Mouse (Mus musculus) cerebellum, adult 8-10 months (tissue): ENCODE measurements at regions not wholly inside any gene's neighbourhood (a gene's known extent, or its start where the extent isn't known, plus 50 kb on each side); places are given as distances from the start of the nearest gene placed in this dataset.

ENCODE experiments used
- DNase-seq: peaks from one replicate; pipeline ENCODE4 v3.0.0; 2022

DNA sequence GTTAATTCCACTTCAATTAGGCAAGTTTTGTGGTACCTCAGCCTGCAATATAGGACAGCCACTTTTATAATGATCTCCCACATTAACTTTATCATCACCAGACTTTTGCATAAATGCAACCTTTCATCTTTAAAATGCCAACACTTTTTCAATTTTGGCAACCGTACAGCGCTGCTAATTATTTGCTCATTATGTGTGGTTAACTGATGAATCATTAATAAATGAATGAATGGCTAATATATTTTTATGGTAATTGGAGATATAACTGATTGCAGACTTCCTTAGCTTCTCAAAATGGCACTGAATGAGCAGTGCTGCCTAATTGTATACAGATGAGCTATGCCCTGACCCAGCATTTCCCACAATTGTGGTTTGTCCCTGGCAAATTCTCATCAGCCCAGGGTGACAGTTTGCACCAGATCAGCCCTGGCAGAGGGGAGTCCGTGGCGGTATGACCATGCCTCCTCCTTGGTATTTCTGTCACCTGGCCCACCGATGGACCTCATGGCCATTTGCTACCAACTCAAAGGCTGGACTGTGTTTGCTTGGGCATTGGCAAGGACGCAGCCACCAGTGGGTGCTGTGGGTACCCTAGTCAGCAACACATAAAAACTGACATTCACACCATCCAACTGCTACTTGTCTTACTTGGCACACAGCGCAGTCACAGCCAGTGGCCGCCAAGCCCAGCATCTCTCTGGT lies 173.7 kb upstream of the Lmo4 start:
- no peak for DNase-seq

GRCm38 (mm10) chr3:144377626-144378523 lies 172.9 kb upstream of the Lmo4 start:
- no peak for DNase-seq

- DNase-seq, result no peak
Observed at GRCm38 (mm10) chr3:144376463-144377402, 171.7 kb upstream of the Lmo4 start.

- no peak for DNase-seq
Observed at GRCm38 (mm10) chr3:144375725-144376412, 170.8 kb upstream of the Lmo4 start.

- DNase-seq, result no peak
Observed at GRCm38 (mm10) chr3:144368300-144368699, 163.3 kb upstream of the Lmo4 start.

DNA sequence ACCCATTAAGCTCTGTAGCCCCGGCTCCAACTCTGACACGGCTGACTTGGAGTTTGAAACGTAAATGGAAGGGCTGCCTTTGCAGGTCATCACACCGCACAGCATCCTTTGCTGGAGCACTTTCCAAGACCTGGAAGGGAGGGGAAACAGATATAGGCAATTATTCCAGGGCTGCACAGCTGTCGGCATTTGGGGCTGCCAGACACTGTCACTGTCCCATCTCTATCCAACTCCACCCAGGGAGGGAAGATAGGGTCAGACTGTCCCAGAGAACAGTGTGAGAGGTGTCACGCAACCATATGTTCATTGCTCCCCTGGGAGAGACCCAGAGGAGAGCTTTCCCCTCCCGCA lies 162.7 kb upstream of the Lmo4 start:
- no peak for DNase-seq

DNA sequence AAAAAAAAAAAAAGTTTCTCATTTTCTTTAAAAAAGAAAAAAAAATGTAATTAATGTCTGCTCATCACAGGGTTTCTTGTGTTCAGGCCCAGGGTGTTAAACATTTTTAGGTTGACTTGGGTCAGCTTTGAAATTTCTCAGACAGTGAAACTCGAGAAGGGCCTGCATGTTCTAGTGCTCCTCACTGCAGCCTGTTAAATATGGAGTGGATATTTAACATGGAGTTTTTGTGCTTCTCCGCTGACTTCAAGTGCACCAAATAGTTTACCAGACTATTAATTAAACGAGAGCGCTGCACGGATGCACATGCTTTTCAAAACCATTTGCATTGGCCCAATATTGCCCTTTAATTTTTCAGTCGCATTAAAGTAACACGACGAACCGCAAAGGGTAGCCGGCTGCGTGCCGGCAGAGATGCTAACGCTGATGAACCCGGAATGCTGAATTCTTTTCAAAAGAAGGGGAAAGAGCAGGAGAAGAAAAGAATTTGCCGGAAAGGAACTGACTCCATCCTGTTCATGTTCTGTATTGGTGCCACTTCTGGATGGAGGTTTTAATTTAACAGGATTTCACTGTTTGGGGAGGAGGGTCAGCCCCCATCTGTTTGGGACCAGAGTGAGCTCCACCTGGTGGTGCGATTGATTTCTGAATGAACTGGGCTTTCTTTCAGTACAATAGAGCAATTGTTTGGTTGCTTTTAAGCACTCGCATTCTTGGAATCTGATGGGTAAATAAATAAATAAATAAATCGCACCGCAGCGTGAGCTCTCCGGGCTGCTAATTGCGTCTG lies 162.2 kb upstream of the Lmo4 start:
- DNase-seq, result peak; percentile 11

- DNase-seq, result no peak
Observed at GRCm38 (mm10) chr3:144365894-144366293, 160.9 kb upstream of the Lmo4 start.

- no peak for DNase-seq
Observed at GRCm38 (mm10) chr3:144362472-144362871, 157.5 kb upstream of the Lmo4 start.

DNA sequence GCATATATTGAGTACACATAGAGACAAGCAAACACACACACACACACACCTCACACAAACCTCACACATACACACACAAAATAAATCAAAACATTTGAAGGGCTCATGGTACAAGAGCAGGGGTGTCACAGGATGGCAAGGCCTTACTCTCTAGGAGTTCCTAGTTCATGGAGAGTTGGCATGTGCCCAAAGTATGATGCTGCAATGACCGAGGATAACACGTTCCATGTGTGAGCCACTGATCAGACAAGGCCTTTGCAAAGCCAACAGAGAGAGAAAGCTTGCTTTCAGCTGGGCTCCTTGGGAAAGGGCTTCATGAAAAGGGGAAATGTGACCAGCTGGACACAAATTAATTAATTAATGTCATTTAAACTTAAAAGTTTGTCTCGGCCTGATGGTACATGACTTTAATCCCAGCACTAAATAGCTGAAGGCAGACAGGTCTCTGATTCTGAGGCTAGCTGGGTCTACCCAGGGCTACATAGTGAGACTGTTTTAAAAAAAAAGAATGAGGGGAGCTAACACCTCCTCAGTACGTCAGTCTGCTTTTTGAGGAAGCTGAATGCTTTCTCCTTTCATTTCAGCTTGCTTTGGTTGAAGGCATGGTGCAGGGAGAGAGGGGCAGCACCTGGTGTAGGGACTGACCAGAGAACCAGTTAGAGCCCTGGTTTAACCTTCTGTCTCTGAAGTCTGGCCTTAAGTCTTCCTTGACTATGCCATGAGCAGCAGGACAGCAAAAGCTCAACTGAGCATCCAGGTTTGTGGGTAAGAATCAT lies 156.4 kb upstream of the Lmo4 start:
- DNase-seq, result no peak

DNA sequence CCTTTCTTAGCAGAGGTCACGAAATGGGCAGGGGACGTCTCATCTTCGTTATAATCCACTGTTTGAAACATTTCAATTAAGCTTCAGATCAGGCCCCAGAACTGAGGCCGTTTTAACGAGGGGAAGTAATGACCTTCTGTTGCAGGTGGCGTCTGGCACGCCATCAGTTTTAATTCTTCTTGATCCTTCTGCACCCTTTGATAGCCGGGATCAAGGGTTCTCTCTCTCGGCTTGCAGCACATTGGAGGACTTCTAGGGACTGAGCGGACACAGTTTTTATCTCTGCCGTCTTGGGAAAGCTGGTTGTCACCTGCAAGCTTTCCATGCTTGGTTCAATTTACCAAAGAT lies 151.9 kb upstream of the Lmo4 start:
- no peak for DNase-seq

GRCm38 (mm10) chr3:144356103-144356947 lies 151.3 kb upstream of the Lmo4 start:
- no peak for DNase-seq

DNA sequence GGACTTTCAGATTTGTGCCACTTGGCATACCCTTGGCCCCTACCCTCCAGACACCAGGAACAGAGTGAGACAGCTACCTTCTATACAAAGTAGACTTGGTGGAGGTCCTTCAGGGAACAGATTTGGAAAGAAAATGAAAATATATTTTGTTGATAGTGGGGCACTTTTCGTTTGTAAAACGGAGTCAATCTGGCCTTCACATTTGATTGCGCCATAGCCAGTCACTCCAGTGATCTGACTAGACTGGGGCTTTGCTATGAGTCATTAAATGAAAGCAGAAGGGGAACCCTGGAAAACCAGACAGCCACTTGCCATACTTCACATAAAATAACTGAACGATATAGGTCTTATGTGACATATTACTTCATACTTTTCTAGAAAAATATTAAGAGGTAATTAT lies 147.5 kb upstream of the Lmo4 start:
- DNase-seq, result no peak

DNA sequence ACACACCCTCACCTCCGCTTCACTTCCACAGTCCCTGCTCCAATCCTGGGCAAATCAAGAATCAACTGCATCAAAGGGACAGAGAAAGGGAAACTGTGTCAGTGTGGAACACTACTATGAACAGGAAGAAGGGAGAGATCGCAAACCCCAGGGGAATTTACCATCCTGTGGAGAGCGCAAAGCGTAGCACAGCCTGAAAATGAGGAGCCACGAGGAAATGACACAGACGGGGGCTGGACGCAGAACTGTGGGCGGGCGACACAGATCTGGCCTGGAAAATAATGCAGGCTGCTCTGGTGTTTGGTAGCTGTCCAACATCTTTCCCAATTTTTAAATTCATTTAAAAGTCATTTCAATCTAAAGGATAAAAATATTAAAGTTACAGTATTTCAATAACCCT lies 143.4 kb upstream of the Lmo4 start:
- no peak for DNase-seq

GRCm38 (mm10) chr3:144335237-144335636 lies 130.2 kb upstream of the Lmo4 start:
- no peak for DNase-seq

DNA sequence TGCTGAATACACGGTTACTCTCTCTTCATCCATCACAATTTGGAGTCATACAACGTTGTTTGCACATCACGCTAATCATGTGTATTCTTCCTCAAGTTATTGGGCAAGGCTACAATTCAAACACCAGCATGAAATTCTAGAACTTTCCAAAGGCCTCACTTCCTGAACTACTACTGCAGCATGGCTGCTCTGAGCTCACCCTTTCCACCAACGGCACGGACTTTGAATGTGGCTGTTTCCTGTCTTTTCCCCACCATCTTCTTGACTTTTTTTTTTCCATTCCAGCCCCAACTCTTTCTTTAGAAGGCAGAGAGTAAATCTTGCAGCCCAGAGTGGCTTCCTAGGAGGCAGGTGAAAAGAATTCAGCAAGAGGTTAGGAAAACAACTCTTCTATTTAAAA lies 129.2 kb upstream of the Lmo4 start:
- no peak for DNase-seq

DNA sequence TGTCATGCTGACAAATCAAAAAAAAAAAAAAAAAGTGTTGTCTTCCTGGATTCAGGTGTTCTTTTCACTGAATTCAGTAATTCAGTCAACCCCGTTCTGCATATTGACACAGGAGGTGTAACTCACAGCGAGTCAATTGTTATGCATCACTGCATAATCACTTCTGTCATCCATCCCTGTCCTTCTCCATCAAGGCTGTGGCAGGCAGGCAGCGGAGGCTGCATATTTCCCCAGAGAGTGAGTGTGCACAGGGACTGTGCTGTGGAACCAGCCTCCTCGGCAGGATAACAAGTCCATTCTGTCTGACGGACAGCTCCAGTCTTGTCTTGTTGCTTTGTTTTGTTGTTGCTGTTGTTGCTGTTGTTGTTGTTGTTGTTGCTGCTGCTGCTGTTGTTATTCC lies 127.3 kb upstream of the Lmo4 start:
- DNase-seq, result no peak

DNA sequence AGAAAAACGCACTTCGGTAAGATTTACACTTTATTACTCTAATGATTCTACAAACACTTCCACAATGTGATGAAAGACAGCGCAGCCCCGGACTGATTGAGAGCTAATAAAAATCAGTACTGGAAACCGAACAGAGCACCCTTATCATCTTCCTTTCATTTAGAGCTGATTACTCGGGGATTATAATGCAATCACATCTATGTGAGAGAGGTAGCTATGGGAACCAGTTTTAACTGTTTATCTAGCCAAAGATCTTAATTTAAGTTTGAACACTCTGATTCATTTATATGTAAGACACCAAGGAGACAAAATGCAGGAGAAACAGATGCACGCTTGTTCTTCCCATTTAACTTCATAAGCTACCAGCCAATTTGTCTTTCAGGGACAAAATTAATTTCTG lies 124.1 kb upstream of the Lmo4 start:
- no peak for DNase-seq

- no peak for DNase-seq
Observed at GRCm38 (mm10) chr3:144327235-144327760, 122.3 kb upstream of the Lmo4 start.

DNA sequence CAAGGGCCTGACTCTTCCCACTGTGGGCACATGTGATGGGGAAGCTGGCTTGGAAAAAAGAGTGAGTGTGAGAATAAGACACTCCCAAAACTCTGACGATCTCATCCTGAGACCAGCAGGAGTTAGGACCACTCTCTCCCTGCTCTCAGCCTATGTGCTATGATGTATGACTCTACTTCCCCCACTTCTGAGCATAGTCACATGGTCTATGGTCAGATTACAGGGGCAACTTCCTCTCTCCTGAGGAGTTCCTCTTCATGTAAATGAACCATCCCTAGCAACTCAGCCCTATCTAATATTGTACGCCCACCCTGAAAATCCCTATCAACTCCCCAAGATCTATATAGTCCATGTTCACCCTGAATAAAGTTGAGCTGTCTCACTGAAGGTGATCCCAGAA lies 120.0 kb upstream of the Lmo4 start:
- DNase-seq, result no peak
